Mouse (Mus musculus) monocyte, adult 5-6 weeks (primary cell): ENCODE data around the gene Npepps. TPM values are rescaled to one million over a fixed set of nuclear protein-coding genes. Genes with fewer than 3 reads are reported as not detected.
"Not testable (repeated sequence)": the region's sequence is repeated elsewhere in the genome, so short reads cannot be mapped to it uniquely, and the experiment has no call there.

Source experiments
- ATAC-seq: fragments of 153-309, 156-312 bp; replicated peaks from 2 replicates; pipeline ENCODE4 v1.8.0; 2017; ENCODE audit warnings: mild to moderate bottlenecking; ENCODE audit not compliant: low TSS enrichment, insufficient number of reproducible peaks, severe bottlenecking, poor library complexity, low FRiP score
- total RNA-seq: library from RNA; stranded (forward); fragments of 200-1000, 200-491, 200-594 nt; gene quantifications from 3 replicates; pipeline ENCODE4 v1.2.3, GENCODE M21; 2017

Gene Npepps
- total RNA-seq, result 23.9 to 35.9 TPM (median 24.2 TPM) in 3 replicates

DNA sequence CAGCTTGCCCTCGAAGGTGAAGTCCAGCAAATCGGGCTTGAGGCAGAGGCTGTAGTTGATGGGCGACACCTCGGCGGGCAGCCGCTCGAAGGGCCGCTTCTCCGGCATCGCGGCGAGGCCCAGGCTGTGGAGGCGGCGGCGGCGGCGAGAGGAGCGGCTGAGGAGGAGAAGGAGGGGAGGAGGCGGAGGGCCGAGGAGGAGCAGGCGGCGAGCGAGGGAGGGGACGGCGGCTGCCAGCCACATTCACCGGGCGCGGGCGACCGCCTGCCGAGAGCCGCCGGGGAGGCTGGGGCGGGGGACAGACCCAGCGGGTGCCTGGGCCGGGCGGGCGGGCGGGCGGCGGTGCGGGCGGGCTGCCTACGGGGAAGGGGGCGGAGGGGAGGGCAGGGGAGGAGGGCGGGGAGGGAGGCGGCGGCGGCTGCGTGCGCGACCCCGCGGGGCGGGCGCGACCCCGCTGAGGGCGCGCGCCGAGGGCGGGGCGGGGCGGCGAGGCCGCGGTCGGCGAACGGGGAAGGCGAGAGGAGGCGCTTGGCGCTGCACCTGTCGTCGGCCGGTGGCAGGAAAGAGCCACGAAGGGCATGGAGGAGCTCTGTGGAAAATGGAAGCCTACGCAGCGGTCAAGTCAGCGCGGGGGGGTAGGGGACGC, at the start of gene Npepps:
Npepps (minus strand) TSS at position 423 of the 646 bp plus-strand sequence.
- peak; percentile 72 for ATAC-seq

DNA sequence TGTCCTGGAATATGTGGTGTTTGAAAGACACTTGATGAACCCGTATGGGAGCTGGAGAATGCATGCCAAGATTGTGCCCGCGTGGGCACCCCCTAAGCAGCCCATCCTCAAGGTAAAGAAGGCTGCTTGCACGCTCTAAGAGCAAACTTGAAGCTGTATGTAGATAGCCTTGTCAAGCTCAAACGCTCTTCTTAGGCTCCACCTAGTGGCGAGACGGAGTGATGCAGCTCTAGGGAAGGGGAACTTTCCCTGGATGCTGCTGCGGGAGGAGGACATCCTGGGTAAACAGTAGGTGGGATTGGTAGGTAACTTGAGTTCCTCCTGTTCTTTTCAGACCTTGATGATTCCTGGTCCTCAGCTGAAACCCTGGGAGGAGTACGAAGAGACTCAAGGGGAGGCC, 47.7 kb upstream of the Npepps start:
- ATAC-seq, result peak; percentile 89

DNA sequence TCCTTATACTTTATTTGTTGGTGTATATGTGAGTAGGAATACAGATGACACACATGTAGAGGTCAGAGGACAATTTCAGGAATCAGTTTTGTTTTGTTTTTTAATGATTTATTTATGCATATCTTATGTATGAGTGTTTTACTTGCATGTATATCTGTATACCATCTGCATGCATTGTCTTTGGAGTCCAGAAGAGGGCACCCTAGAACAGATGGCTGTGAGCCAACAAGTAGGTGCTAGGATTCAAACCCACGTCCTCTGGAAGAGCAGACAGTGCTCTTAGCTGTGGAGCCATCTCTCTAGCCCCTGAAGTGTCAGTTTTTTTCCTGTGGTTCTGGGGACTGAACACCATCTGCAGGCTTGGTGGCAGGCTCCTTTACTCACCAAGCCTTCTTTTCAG, 44.8 kb upstream of the Npepps start:
- no peak for ATAC-seq

DNA sequence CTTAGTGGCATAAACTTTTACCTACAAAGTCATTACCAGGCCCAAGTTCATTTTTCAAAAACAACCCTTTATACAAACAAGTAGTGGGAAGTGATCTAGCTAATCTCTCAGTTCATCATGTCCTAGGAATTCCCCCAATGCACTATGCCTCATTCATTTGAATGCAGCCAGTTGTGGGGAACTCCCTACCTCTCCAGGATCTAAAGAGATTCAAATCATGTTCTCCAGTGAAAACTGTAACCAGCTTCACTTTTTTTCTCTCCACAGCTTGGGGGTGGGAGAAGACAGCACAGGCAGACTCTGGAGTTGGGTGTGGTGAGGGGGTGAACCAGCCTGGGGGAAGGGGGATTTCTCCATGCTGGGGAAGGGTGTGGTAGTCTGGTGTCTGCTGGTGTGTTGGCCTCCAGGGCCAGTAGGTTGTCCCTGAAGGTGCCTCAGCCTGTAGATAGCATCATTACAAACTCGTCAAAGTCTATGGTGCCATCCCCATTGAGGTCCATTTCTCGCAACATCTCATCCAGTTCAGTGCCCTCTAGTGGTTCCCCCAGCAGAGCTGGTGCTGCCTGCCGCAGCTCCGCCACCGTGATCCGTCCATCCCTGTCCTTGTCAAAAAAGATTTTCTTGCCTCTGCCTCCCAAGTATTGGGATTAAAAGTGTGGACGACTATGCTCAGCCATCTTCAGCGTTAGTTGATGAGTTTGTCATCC, 41.6 kb upstream of the Npepps start:
- ATAC-seq, result peak; percentile 89

DNA sequence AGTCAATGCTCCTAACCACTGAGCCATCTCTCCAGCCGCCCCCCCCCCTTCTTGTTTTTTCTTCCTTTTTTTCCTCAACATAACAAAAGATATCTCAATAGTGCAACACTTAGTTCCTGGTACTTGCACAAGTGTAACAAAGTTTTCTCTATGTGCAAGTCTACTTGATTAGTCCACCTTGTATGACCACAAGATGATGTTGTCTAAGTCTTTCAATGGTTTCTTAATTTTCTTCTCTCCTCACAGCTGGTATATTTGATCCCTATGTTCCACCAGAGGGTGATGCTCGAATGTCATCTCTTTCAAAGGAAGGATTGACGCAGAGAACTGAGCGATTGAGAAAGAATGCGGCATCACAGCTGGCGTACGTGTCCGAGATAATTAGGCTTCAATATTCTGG, 40.8 kb upstream of the Npepps start:
- no peak for ATAC-seq

DNA sequence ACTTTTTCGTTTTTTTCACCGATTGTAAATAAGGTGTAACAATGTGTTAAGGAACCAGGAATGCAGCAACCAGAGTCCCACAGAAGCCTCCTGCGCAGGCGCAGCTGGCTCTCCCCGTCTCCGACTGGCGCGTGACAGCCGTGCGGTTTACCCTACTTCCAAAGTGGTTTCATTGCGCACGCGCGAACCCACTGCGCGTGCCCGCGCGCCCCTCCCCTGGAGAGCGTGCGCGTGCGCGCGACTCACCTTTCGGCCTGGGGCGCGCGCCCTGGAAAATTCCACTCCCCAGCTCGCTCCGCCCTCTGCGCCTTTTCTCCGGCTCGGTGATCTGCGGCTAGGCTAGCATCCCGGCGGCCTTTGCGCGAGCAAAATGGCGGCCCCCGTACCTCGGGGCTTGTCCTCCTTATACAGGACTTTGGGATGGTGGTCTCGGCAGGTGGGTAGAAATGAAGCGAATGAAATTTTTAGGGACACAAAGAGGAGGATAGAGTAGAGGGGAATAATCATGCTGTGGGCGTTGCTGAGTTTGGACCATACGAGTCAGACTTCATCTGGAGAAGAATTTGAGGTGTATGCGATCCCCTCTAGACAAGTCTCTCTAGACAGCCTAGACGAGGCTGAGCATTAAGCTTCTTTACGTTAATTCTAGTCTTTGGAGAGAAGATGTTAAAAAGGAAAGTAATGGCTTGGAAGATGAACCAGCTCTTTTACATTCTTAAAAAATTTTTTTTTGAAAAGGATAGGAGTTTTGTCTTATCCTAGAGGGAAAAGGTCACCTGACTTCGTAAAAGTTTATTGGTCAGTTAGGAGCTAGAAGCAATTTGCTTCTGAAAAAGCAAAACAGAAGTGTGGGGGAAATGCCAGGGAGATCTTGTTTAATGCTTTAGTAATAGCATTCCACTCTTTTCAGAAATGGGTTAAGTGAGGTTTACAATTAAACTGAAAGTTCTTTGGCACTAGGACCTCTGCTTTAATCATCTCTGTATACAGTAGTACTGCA, 35.4 kb upstream of the Npepps start, which contains the start of gene Mrpl45:
Mrpl45 (plus strand) TSS at position 213 of the 1,000 bp plus-strand sequence.
- ATAC-seq, result peak; percentile 96

DNA sequence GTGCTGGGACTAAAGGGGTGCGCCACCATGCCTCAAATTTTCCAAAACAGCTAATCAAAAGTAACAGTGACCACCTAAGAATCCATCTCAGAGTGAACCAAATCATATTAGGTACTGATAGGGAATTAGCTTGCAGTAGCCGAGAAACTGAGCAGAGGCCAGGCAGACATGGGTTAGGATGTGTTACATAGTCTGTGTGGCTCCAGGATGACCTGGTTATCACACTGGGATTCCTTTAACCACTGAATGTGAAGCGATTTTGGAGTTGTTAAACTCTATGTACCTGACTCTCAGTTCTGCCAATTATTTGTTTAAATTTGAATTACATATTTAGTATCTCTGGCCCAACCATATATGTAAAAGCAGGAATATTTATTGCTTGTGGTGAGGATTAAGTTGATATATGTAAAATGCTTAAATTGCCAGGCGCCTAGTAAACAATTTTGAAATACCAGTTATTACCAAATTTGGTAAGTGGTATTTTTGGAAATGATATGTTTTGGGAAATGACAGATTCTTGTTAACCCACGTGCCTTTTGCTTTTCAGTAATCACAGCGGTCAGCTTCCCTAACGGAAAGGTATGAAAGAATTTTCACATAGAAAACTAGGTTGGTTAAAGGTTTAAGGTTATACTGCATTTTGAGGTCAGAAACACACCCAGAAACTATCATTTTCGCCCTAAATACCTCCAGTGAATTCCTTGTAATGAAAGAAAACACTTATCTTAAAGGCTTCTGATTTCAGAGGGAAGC, 34.5 kb upstream of the Npepps start:
- ATAC-seq, result no peak

DNA sequence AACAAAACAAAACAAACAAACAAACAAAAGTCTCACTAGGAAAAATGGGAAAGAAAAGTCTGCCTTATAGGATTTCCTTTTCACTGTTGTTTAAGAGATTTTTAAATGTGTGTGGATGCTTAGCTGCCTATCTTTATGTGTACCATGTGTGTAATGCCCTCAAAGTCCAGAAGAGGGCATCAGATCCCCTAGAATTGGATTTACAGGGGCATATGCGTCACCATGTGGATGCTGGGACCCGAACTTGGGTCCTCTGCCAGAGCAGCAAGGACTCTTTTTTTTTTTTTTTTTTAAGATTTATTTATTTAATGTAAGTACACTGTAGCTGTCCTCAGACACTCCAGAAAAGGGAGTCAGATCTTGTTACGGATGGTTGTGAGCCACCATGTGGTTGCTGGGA, 33.7 kb upstream of the Npepps start:
- no peak for ATAC-seq

DNA sequence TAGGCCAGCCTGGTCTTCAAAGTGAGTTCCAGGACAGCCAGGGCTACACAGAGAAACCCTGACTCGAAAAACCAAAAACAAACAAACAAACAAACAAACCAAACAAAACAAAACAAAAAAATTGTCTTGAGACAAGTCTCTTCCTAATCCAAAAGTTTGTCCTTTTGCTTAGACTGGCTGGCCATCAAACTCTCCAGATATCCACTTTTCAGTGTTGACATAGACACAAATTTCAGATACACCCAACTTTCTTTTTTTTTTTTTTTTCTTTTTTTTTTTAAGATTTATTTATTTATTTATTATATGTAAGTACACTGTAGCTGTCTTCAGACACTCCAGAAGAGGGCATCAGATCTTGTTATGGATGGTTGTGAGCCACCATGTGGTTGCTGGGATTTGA, 32.4 kb upstream of the Npepps start:
- not testable (repeated sequence) for ATAC-seq

DNA sequence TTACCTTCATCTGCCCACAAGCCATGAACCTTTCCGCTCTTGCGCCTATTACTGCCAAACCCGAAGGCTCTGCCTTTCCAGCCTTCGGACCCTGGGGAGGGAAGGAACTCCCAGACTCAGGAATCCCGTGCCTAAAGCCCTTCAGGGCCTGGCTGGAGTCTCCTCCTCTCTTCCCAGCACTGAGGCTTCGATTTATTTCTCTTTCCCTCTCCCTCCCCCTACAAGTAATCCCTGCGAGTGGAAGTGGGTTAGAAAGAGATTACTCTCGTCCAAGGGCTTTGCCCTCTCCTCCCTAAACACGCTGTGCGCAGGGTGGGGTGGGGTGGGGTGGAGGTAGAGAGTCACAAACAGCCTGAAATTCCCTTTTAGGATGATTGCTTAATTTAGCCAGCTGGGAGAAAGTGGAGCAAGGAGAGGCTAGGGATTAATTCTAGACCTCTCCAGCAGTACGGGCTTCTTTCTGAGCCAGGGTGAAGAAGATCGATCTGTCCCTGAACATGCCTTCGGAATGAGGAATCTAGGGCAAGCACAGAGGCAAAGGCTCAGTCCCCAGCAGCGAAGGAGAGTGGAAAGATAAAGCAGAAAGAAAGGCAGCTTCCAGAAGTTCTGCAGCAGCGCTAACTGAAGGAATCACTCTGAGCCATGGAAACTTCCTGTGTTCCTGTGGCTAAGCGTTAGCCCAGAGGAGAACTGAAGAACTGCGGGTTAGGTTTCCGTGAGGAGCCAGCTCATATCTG, 30.6 kb upstream of the Npepps start:
- no peak for ATAC-seq

DNA sequence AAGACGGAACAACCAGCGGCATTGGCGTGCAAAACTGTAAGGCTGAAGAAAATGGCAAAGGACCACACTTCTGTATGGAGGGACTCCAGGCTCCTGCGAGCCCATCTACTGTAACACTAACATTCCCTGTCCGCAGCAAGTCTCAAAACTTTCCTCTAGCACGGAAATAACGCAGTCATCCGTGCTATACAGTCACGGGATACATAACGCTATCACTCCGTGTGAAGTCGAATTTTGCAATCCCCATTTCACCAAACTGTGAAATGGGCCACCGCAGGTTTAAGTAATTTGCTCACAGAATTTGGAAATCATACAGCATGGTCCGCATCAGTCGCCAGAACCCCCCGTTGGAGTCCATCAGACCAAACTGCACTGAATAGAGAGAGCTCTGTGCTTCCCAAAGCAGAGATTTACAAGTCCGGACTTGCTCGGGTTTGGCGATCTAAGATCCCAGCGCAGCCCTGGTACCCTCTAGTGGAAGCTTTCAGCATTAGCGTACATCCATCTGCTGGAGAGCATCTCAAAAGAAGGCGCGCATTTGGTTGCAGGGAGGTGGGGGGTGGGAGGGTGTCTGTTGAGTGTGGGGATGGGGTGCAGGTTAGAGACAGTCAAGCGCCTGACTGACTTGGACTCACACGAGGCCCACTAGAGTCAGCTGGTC, 29.6 kb upstream of the Npepps start:
- ATAC-seq, result peak; percentile 80

DNA sequence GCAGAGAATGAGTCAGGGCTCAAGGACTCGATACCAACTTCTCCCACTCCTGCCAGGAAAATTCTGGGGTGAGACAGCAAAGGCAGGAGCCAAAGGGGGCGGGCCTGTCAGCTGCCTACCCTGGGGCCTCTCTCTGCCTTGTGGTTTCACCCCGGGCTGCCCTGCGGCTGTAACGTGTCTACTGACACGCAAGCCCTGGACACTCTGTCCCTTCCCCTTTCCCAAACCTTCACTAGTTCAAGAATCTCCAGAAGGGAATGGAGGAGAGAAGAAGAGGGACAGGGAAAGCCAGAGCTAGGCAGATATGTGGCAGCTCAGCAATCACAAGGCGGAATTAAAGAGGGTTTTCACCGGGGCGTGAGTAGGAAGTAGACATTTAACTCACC, 29.0 kb upstream of the Npepps start:
- peak; percentile 40; the same call in 1 of the 2 replicates for ATAC-seq

DNA sequence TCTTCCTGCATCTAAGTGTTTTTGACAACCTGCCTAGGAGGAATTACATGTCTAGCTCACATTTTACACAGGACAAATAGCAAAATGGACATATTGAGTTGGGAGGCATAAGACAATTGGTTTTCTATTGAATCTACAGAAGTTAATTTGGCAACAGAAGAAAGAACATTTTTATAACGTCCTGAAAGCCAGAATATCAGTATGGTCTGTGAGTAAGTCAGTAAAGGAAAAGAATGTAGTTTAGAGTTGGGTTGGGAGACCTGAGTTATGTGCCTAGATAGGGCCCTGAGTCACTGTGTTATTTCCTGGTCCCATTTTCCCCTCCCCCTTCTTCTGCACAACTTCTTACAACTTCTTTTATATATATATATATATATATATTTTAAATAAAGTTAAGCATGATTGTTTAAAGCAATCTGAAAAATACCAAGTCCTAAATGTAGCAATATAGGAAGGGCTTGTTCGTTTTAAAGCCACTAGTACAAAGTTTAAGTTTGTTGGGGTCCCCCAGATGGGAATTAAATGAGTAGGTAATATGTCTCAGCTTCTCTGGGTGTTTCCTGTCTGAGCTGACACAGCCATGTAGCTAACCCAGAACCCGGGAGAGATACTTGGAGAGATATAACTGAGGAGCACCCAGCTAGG, 28.5 kb upstream of the Npepps start:
- no peak for ATAC-seq

DNA sequence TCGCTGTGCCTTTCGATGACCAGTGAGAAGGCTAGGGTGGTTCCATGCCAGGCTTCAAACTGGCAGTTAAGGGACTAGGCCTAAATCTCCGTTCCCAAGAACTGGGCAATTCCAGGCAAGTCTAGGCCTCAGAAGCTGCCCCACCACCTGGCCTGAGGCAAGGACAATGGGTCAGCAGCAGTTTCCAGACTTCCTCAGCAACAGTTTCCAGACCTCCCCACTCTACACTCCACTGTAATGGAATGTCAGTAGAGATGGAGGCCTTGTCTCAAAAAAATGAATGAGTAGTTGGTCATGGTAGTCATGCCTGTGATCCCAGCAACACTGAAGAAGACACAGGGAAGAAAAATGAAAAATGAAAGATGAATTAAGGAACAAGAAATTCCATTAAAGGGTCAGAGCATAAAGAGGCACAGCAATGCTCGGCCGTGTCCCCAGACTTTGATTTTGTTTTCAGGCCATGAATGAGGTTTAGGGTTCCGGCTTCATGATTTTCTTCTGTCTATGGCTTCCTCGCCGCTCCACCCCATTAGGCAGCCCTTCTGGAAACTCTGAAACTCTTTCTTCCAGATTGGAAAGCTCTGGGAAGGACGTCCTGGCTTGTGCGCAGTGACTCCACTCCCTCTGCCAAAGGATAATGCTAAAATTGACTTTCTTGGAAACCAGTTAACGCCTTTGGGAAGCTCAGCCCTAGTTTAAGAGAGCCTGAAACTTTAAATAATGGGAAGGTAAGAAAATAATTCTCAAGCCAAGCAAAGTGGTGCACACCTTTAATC, 27.0 kb upstream of the Npepps start:
- ATAC-seq, result no peak

DNA sequence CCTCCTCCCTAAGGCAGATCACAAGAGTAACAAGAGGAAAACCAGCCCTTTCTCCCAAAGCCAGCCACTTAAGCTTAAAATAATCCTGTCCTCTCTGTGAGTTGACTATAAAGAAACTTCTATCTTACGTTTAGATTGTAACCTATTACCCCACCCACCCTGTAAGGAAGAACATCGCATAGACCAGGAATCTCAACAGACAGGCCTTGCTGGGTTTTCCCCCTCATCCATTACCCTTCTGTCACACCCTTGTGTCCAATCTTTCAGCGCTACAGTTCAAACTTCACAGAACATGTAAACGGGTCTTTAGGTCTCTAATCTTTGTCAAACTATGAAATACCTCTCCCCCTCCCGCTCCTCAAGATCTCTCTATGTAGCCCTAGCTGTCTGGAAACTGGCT, 24.2 kb upstream of the Npepps start:
- no peak for ATAC-seq

DNA sequence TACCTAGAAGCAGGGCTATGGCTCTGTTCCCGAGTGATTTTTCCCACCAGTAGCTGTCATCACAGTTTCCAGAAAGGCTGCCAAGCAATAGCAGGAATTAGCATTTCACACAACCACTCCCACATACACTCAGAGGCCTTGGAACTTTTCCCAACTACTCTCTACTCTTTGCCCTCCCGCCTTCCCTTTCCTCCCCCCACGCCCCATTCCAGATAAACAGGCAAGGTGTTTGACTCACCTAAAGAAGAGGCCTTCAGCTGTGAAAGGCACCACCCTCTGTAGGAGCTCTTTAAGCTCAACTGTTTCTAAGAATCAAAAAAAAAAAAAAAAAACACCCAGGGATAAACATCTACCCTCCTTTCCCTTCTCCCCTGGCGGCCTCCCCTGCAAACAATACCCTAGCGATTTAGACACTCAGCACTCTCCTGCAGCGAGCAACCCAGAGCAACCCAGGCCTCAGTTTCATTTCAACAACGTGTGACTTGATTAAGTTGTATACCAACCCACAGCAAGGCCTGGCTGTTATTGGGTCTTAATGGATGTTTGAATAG, 21.9 kb upstream of the Npepps start:
- no peak for ATAC-seq
